Mouse (Mus musculus): Measurements from ENCODE around the gene Vmn2r35. TPM values are rescaled to one million over a fixed set of nuclear protein-coding genes. Genes with fewer than 3 reads are reported as not detected.
"Not testable (repeated sequence)": the region's sequence is repeated elsewhere in the genome, so short reads cannot be mapped to it uniquely, and the experiment has no call there.

Vmn2r35 gene
- polyA plus RNA-seq (2015; fragmentation: Nextera tagmentation; extraction: Ambion mirVana) = not detected in 2 replicates

DNA sequence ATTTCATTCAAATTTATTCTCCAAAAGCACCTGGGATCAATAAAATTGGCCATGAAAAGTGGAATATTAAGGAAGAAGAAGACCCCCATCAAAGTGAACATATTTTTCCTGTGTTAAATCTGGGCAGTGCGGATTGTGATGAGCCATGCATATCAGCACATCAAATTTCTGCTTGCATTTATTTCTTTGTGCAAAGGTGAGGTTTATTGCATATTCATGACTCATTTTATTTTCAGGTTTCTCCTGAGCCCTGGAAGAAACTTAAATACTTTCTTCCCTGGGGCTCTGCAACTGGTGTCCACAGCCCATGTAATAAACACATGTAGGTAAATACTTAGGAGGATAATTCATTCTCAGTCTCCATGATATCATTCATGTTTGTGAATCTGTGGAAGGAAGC, at the start of gene Vmn2r35:
Gene Vmn2r35 (minus strand): TSS at position 101 of the 400 bp plus-strand sequence.
- WGBS = no CpG with 5 or more reads among the region's 1 CpGs
- not testable (repeated sequence) for H3K4me1 ChIP-seq (replicated peaks); H3K27me3 ChIP-seq; H3K4me3 ChIP-seq; H3K9ac ChIP-seq; ATAC-seq (ENCODE audit: low FRiP score); H3K36me3 ChIP-seq; H3K4me2 ChIP-seq; H3K9me3 ChIP-seq; H3K27ac ChIP-seq

DNA sequence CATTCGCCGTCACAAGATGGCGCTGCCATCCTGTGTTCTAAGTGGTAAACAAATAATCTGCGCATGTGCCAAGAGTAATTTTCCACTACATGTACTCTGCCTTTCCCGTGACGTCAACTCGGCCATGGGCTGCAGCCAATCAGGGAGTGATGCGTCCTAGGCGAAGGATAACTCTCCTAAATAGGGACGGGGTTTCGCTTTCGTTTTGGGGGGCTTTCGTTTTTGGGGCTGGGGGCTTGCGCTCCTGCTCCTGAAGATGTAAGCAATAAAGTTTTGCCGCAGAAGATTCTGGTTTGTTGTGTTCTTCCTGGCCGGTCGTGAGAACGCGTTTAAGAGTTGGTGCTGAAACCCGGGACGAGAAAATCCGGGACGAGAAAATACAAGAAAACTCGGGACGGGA, 25.5 kb downstream of the Vmn2r35 start:
- not testable (repeated sequence) for H3K4me1 ChIP-seq (replicated peaks); ATAC-seq (ENCODE audit: low FRiP score); H3K9me3 ChIP-seq; H3K27me3 ChIP-seq; H3K4me2 ChIP-seq; H3K36me3 ChIP-seq; H3K4me3 ChIP-seq; H3K27ac ChIP-seq; H3K9ac ChIP-seq
- 92% methylated on average over 7 of the region's 25 CpGs for WGBS

Other genes starting within 250 kb of the Vmn2r35 start
- gene Vmn2r34, start 130.4 kb downstream of the Vmn2r35 start, polyA plus RNA-seq (2015; fragmentation: Nextera tagmentation; extraction: Ambion mirVana) = not detected in 2 replicates
- not detected in 2 replicates for gene Vmn2r36, start 82.6 kb upstream of the Vmn2r35 start, polyA plus RNA-seq (2015; fragmentation: Nextera tagmentation; extraction: Ambion mirVana)